Mouse (Mus musculus) small intestine, adult 2 months (tissue): ENCODE results near the gene Gas1.

ENCODE experiments used
- CTCF ChIP-seq: fragments of 200-500 bp; IDR thresholded peaks from 2 replicates; pipeline ENCODE4 v1.5.1; 2012; ENCODE audit warnings: low read depth, mild to moderate bottlenecking, control low read depth, inconsistent platforms, low read length, moderate library complexity, mixed read lengths; ENCODE audit not compliant: insufficient replicate concordance, insufficient read length; ENCODE audit errors: extremely low read depth
- POLR2A ChIP-seq: fragments of 200-500 bp; IDR thresholded peaks from 2 replicates; pipeline ENCODE4 v1.6.1; 2012; ENCODE audit warnings: low read depth, mild to moderate bottlenecking, control low read depth, inconsistent platforms, low read length, moderate library complexity

- no peak for TF ChIP-seq CTCF
- TF ChIP-seq POLR2A: no peak
These were observed 4.7 kb downstream of the Gas1 start for GRCm38 (mm10) chr13:60172366-60173017.
